Mouse (Mus musculus): Measurements from ENCODE around the gene Gm21704.
"Not testable (repeated sequence)": the region's sequence is repeated elsewhere in the genome, so short reads cannot be mapped to it uniquely, and the experiment has no call there.

Gene Gm21704

DNA sequence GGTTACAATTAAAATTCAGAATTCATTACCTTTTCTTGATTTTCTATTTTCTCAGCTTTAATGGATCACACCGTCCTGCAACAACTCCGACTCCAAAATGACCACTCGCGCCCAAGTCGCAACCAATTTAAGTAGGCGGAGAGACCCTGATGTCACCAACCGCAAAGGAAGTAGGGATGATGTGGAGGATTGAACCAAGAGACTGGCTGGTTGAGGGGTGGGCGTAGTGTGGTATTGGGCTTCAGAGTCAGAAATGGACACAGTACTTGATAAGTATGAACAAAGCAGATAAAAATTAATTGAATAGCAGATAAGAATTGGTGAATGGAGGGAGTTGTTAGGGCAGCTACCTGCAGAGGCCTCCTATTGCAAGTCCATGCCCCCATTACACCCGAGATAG is at the start of gene Gm21704, which contains the start of gene Gm21708:
TSS of gene Gm21704 (minus strand) at position 101 of the 400 bp plus-strand sequence.
TSS of gene Gm21708 (minus strand) at position 101 of the 400 bp plus-strand sequence.
- CTCF ChIA-PET, result not testable (repeated sequence)

DNA sequence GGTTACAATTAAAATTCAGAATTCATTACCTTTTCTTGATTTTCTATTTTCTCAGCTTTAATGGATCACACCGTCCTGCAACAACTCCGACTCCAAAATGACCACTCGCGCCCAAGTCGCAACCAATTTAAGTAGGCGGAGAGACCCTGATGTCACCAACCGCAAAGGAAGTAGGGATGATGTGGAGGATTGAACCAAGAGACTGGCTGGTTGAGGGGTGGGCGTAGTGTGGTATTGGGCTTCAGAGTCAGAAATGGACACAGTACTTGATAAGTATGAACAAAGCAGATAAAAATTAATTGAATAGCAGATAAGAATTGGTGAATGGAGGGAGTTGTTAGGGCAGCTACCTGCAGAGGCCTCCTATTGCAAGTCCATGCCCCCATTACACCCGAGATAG is 64.7 kb downstream of the Gm21704 start, which contains the start of gene Gm21693:
TSS of gene Gm21693 (minus strand) at position 101 of the 400 bp plus-strand sequence.
- CTCF ChIA-PET, result not testable (repeated sequence)

DNA sequence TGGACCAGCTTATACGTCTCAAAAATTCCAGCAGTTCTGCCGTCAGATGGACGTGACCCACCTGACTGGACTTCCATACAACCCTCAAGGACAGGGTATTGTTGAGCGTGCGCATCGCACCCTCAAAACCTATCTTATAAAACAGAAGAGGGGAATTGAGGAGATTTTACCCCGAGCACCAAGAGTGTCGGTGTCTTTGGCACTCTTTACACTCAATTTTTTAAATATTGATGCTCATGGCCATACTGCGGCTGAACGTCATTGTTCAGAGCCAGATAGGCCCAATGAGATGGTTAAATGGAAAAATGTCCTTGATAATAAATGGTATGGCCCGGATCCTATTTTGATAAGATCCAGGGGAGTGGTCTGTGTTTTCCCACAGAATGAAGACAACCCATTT is 69.3 kb downstream of the Gm21704 start:
- CTCF ChIA-PET, result not testable (repeated sequence)

Measured in spleen, embryonic (tissue).